ENCODE assay signal across 9 mouse cellular contexts in the genomic region with DNA sequence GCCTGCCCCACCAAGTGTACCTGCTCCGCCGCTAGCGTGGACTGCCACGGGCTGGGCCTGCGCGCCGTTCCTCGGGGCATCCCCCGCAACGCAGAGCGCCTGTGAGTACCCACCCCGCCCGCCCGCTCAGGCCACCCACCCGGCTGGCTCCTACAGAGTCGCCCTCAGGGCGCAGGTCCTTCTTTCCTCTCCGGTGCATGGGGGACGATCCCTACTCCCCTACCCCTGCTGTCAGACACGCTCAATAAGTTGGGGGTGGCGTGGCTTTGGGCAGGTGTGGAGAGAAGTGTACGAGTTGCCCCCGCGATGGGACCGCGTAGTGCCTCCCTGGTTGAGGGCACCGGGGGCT. TPM values are rescaled to one million over a fixed set of nuclear protein-coding genes. Genes with fewer than 3 reads are reported as not detected.
DNase-seq lines count a peak whose midpoint lies in the region; ATAC-seq lines count a peak whose summit lies in the region.
"Had no signal": no experiment of that assay in that cellular context is flagged by ENCODE, and none has a peak within 500 bp of the region (broad histone marks: within the 10 kb centered on the region; RNA-seq: fewer than 3 reads in every experiment).

No protein-coding gene starts in this region.

- H3K9ac ChIP-seq in hindbrain, embryonic 12.5 days: peak overlapping the region; percentile 69

- H3K4me2 ChIP-seq in hindbrain, embryonic 12.5 days (replicated peaks): peak overlapping the region; percentile 99

- WGBS in hindbrain, embryonic 12.5 days: under 1% methylated on average over 27 of the region's 27 CpGs
- under 1% methylated on average over 27 of the region's 27 CpGs for WGBS in midbrain, embryonic 10.5 days

- peak; percentile 34 to 71 for DNase-seq in adrenal gland, adult (ENCODE audit: inconsistent age in 2 of 2, low spot score in 1 of 2)
- no peak for DNase-seq in adrenal gland, adult 8-10 months
- DNase-seq in right cerebral cortex, adult 18-20 months: peak; percentile 38
- no peak for DNase-seq in right cerebral cortex, postnatal 25 days
- peak; percentile 57 for DNase-seq in midbrain, embryonic 10.5 days (ENCODE audit: low spot score)
- no peak for DNase-seq in ovary, adult 18-20 months (ENCODE audit: low spot score)

- peaks cover 47% of the 10 kb centered on the region for H3K27me3 ChIP-seq in hindbrain, embryonic 12.5 days
- H3K27me3 ChIP-seq in midbrain, embryonic 10.5 days (ENCODE audit: low read depth, poor library complexity, severe bottlenecking): peaks cover 99% of the 10 kb centered on the region

- peak overlapping the region; percentile 73 for H3K4me3 ChIP-seq in hindbrain, embryonic 12.5 days
- H3K4me3 ChIP-seq in midbrain, embryonic 10.5 days: peak overlapping the region; percentile 75
- H3K4me3 ChIP-seq: megakaryocyte, embryonic 14.5 days had no signal

- H3K9me3 ChIP-seq in hindbrain, embryonic 12.5 days (replicated peaks): no peaks in the 10 kb centered on the region
- H3K9me3 ChIP-seq in midbrain, embryonic 10.5 days (replicated peaks): no peaks in the 10 kb centered on the region
- H3K9me3 ChIP-seq: megakaryocyte, embryonic 14.5 days had no signal

- H3K27ac ChIP-seq in hindbrain, embryonic 12.5 days: no peak overlapping the region; the same call in 1 of the 2 replicates
- H3K27ac ChIP-seq in midbrain, embryonic 10.5 days (replicated peaks): peak overlapping the region; percentile 79

- ATAC-seq in hindbrain, embryonic 12.5 days (ENCODE audit: low FRiP score): no peak; the same call in 1 of the 2 replicates
- ATAC-seq in monocyte, adult 5-6 weeks (replicated peaks; ENCODE audit: insufficient number of reproducible peaks, low FRiP score, low TSS enrichment, poor library complexity, severe bottlenecking): no peak

- H3K36me3 ChIP-seq in hindbrain, embryonic 12.5 days: no peaks in the 10 kb centered on the region
- no peaks in the 10 kb centered on the region for H3K36me3 ChIP-seq in midbrain, embryonic 10.5 days

- peaks cover 31% of the 10 kb centered on the region for H3K4me1 ChIP-seq in hindbrain, embryonic 12.5 days
- H3K4me1 ChIP-seq in midbrain, embryonic 10.5 days: peaks cover 79% of the 10 kb centered on the region
- H3K4me1 ChIP-seq: megakaryocyte, embryonic 14.5 days had no signal

RNA-seq across cellular contexts. Expression of a gene that starts 0.6 kb away (rescaled TPM):
- total RNA-seq in adrenal gland, adult 8-10 months (2022): 10 to 100 TPM; 40.6 to 73.5 (median 56.6) TPM
- 40.8 and 50.0 TPM in 2 replicates for polyA plus RNA-seq in hindbrain, embryonic 12.5 days (2016; fragmentation: Nextera tagmentation; extraction: Ambion mirVana)
- polyA plus RNA-seq in midbrain, embryonic 10.5 days (2016; fragmentation: Nextera tagmentation; extraction: Ambion mirVana): 15.0 and 19.6 TPM in 2 replicates
- not detected in 3 replicates for total RNA-seq in monocyte, adult 5-6 weeks (2017)

Comparison
In these comparisons a context has a peak if more than half of its experiments do, and no peak if none do; other contexts are left out.
1. DNase-seq: peak in adrenal gland, adult (2 of 2), right cerebral cortex, adult 18-20 months (single experiment) and midbrain, embryonic 10.5 days (single experiment); none in adrenal gland, adult 8-10 months (single experiment), right cerebral cortex, postnatal 25 days (single experiment) and ovary, adult 18-20 months (single experiment).
2. RNA of a gene that starts 0.6 kb away (total RNA-seq): 40.6 to 73.5 TPM in adrenal gland, adult 8-10 months; not detected in monocyte, adult 5-6 weeks; every median in the first group is over 10 times any median in the second.